Mouse (Mus musculus) liver, postnatal 0 days (tissue): ENCODE results near the gene Col8a1. TPM values are rescaled to one million over a fixed set of nuclear protein-coding genes. Genes with fewer than 3 reads are reported as not detected.
A peak's percentile ranks its signal among the peaks of the same experiment; 100 is the strongest.

ENCODE experiments used
- ATAC-seq: fragments of 200-750 bp; cut with Nextera tagmentation; 2 replicates; pipeline ENCODE4 v1.8.0; 2017; ENCODE audit warnings: mild to moderate bottlenecking, moderate library complexity
- DNase-seq: peaks from one replicate; pipeline ENCODE4 v3.0.0-alpha.2; 2016
- H3K27ac ChIP-seq: fragments of 300-500 bp; sonication (generic); 2 replicates; pipeline ENCODE4 v1.5.1; 2014; ENCODE audit warnings: antibody characterized with exemption, moderate library complexity, mild to moderate bottlenecking, low read depth
- H3K27me3 ChIP-seq: fragments of 300-500 bp; sonication (generic); 2 replicates; pipeline ENCODE4 v1.6.1; 2014; ENCODE audit warnings: low read length, control low read depth, mixed read lengths; ENCODE audit not compliant: insufficient read depth
- H3K36me3 ChIP-seq: fragments of 300-500 bp; sonication (generic); replicated peaks from 2 replicates; pipeline ENCODE4 v1.6.1; 2014; ENCODE audit warnings: mild to moderate bottlenecking, control low read depth, low read length, moderate library complexity, mixed read lengths; ENCODE audit not compliant: insufficient read depth
- H3K4me1 ChIP-seq: fragments of 300-500 bp; sonication (generic); 2 replicates; pipeline ENCODE4 v1.6.1; 2014; ENCODE audit warnings: antibody characterized with exemption, mild to moderate bottlenecking, control low read depth; ENCODE audit not compliant: insufficient read depth
- H3K4me2 ChIP-seq: fragments of 300-500 bp; sonication (generic); 2 replicates; pipeline ENCODE4 v1.6.1; 2014; ENCODE audit warnings: low read depth, mild to moderate bottlenecking, low read length, moderate library complexity, mixed read lengths
- H3K4me3 ChIP-seq: fragments of 300-500 bp; sonication (generic); 2 replicates; pipeline ENCODE4 v1.5.1; 2014; ENCODE audit warnings: low read depth, low read length
- H3K9ac ChIP-seq: fragments of 300-500 bp; sonication (generic); replicated peaks from 2 replicates; pipeline ENCODE4 v1.6.1; 2014; ENCODE audit warnings: mild to moderate bottlenecking, moderate library complexity
- H3K9me3 ChIP-seq: fragments of 300-500 bp; sonication (generic); 2 replicates; pipeline ENCODE4 v1.6.1; 2016; ENCODE audit warnings: mild to moderate bottlenecking, control low read depth, low read length, mixed read lengths
- CTCF ChIP-seq: sonication (generic); IDR thresholded peaks from 2 replicates; pipeline ENCODE4 v1.5.1; 2016; ENCODE audit warnings: antibody characterized with exemption, low read depth
- EP300 ChIP-seq: IDR thresholded peaks from 2 replicates; pipeline ENCODE4 v1.6.1; 2016; ENCODE audit warnings: antibody characterized with exemption, low read depth, mild to moderate bottlenecking
- WGBS: fragments of 180-500 bp; shearing (Covaris S2); extraction: QIAGEN DNeasy Blood & Tissue Kit; methylation state at CpG from one replicate; pipeline ENCODE4 v1.1.7; 2014; ENCODE audit not compliant: insufficient replicate concordance; 5-methylcytosine and 5-hydroxymethylcytosine counted together
- polyA plus RNA-seq: library from polyadenylated mRNA; unstranded; fragments of >200 nt; fragmentation: Nextera tagmentation; extraction: Ambion mirVana; gene quantifications from 2 replicates; pipeline ENCODE4 v1.2.1, GENCODE M21; 2015

The Col8a1 gene
- polyA plus RNA-seq, 1 experiment from 2014 or later = 0.06 TPM

GRCm38 (mm10) chr16:57755708-57756107 is 1.2 kb upstream of the Col8a1 start:
- H3K27me3 ChIP-seq = peaks cover 11% of the 10 kb centered on the region; the same call in 1 of the 2 replicates
- no peak overlapping the region for H3K27ac ChIP-seq
- H3K9ac ChIP-seq = no peak overlapping the region
- DNase-seq (no peak), ATAC-seq (no peak)
- no peaks in the 10 kb centered on the region for H3K9me3 ChIP-seq
- TF ChIP-seq CTCF (no peak), EP300 (no peak)
- WGBS = 42% methylated on average over 5 of the region's 5 CpGs
- H3K36me3 ChIP-seq = no peaks in the 10 kb centered on the region
- H3K4me2 ChIP-seq = no peak overlapping the region
- H3K4me1 ChIP-seq = no peaks in the 10 kb centered on the region
- no peak overlapping the region for H3K4me3 ChIP-seq

- Histone ChIP-seq H3K9me3 (no peaks in the 10 kb centered on the region), H3K27ac (no peak overlapping the region), H3K4me3 (no peak overlapping the region), H3K4me2 (peak overlapping the region; percentile 51), H3K36me3 (no peaks in the 10 kb centered on the region), H3K9ac (no peak overlapping the region), H3K27me3 (peaks cover 11% of the 10 kb centered on the region; the same call in 1 of the 2 replicates), H3K4me1 (no peaks in the 10 kb centered on the region)
- ATAC-seq = no peak
- WGBS = 23% methylated on average over 12 of the region's 12 CpGs
- TF ChIP-seq CTCF (no peak), EP300 (no peak)
- no peak for DNase-seq
Observed at GRCm38 (mm10) chr16:57755241-57755640, 704 bp upstream of the Col8a1 start.

DNA sequence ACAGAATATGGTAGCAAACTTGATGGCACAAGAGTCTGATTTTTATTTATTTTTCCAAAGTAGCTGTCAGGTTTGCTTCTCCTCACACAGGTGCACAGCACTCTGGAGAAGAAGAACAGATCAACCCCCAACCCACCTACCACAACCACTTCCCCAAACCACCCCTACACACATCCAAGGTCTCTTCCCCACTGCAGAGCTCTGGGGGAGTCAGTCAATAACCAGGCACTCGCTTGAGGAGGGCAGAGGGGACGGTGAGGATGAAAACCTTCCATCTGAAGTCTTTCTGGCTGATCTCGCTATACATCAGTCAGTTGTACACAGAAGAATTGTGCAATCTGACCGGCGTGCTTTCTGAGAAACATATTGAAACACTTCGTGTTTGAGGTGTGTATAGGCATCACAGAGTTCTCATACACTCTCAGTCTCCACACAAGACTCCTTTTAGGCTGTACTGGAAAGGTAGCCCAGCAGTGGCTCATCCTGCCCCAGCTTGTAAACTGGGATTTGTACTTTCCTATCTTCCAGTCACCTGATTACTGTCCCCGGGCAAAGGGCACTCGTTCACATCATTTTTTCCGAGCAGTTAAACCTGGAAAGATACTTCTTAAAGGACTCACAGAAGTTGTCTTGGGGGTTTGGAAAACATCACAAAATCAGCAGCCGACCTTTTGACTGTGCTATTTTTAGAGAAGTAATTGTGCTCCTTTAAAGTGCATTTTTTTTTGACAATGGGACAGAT is 827 bp downstream of the Col8a1 start:
- Histone ChIP-seq H3K27ac (no peak overlapping the region), H3K36me3 (no peaks in the 10 kb centered on the region), H3K9me3 (no peaks in the 10 kb centered on the region), H3K9ac (no peak overlapping the region), H3K4me2 (no peak overlapping the region), H3K4me1 (no peaks in the 10 kb centered on the region), H3K27me3 (peaks cover 11% of the 10 kb centered on the region; the same call in 1 of the 2 replicates), H3K4me3 (no peak overlapping the region)
- ATAC-seq = no peak
- no peak for TF ChIP-seq EP300
- TF ChIP-seq CTCF = no peak
- no peak for DNase-seq
- WGBS = 35% methylated on average over 10 of the region's 10 CpGs

DNA sequence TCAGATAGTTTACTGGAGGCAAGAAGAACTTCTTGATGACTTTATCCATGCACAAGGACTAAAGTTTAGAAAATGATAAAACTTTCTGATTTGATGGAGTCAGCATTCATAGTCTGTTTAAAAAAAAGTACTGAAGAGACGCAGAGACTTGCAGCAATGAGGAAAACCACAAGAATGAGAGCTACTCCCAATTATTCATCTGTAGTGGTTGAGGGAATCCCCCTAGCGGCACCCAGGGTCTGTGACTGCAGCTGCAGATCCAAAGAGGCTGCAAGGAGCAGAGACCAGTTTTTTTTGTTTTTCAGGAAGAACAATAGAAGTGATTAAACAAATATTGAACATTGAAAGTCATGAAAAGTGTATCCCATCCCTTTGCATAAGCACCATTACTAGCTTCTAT is 4.0 kb downstream of the Col8a1 start:
- Histone ChIP-seq H3K4me2 (no peak overlapping the region), H3K27ac (no peak overlapping the region), H3K27me3 (peaks cover 8% of the 10 kb centered on the region; the same call in 1 of the 2 replicates), H3K9me3 (no peaks in the 10 kb centered on the region), H3K4me3 (no peak overlapping the region), H3K4me1 (no peaks in the 10 kb centered on the region), H3K9ac (no peak overlapping the region), H3K36me3 (no peaks in the 10 kb centered on the region)
- ATAC-seq = no peak
- DNase-seq = no peak
- TF ChIP-seq EP300 (no peak), CTCF (no peak)
- 21% methylated on average over 2 of the region's 2 CpGs for WGBS

DNA sequence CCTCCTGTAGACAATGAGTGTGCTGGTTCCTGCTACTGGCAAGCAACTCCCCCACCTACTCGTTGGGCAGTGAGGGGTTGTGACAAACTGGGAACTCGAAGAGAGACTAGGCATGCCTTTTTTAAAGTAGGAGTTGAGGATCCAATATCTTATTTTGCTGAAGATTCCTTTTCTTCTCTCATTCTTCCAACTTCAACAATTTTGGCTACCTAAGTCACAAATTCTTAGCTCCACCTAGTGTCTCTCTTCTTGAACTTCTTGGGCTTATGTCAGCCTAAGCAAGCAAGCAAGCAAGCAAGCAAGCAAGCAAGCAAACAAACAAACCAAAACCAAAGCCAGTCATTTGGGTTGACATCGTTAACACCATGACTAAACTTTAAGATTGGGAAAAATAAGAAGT is 6.4 kb downstream of the Col8a1 start:
- Histone ChIP-seq H3K27me3 (no peaks in the 10 kb centered on the region), H3K4me2 (no peak overlapping the region), H3K4me3 (no peak overlapping the region), H3K27ac (no peak overlapping the region), H3K9me3 (no peaks in the 10 kb centered on the region), H3K4me1 (no peaks in the 10 kb centered on the region), H3K36me3 (no peaks in the 10 kb centered on the region), H3K9ac (no peak overlapping the region)
- no peak for TF ChIP-seq EP300
- TF ChIP-seq CTCF = 0 out of 2 replicates have a peak, but pooled peaks have one; percentile 8
- WGBS = 49% methylated on average over 3 of the region's 3 CpGs
- no peak for DNase-seq
- ATAC-seq = no peak

- Histone ChIP-seq H3K27me3 (no peaks in the 10 kb centered on the region), H3K27ac (no peak overlapping the region), H3K4me2 (no peak overlapping the region), H3K36me3 (no peaks in the 10 kb centered on the region), H3K9me3 (no peaks in the 10 kb centered on the region), H3K9ac (no peak overlapping the region), H3K4me1 (no peaks in the 10 kb centered on the region), H3K4me3 (no peak overlapping the region)
- DNase-seq = no peak
- 59% methylated on average over 2 of the region's 2 CpGs for WGBS
- no peak for ATAC-seq
- TF ChIP-seq EP300 (no peak), CTCF (no peak)
Observed at GRCm38 (mm10) chr16:57747357-57748056, 7.0 kb downstream of the Col8a1 start.
